Mouse (Mus musculus): ENCODE measurements around the gene Ralgps2. TPM values are rescaled to one million over a fixed set of nuclear protein-coding genes. Genes with fewer than 3 reads are reported as not detected.

The Ralgps2 gene
- polyA plus RNA-seq, 1 experiment, result 19.1 TPM

DNA sequence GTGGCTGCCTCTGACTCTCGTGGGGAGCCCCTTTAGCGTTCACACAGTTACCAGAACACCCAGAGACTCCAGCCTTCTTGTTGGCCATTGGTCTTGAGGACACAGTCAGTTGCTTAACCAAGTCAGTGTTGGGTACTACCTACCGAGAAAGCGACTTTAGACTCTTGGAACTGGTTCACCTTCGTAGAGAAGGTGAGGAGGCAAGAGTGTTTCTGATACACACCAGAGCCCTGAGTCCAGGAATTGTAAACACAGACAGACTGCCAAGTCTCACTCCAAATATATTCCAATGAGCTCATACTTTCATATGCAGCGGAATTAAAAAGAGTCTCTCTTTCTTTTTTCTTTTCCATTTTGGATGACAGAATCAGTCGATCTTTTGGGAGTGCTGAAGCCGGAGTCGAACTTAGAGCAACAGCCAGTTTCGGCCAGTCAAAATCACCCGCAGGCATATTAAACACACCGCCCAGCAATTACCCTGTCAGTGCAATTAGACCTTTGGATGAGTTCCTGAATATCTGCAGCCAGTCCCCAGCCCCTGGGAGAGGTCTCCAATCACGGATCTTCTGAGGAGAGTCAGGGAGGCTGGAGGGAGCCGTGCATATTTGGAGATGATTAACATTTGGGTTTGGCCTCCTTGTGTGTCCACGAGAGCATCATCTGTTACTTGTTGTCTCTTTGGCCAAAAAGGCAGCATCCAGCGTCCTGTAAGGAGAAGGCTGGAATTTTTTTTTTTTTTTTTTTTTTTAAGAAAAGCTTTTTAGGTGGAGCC is 159.0 kb downstream of the Ralgps2 start:
- DNase-seq (ENCODE audit: low read depth, low spot score), result no peak
- 51% methylated on average over 16 of the region's 16 CpGs for WGBS

DNA sequence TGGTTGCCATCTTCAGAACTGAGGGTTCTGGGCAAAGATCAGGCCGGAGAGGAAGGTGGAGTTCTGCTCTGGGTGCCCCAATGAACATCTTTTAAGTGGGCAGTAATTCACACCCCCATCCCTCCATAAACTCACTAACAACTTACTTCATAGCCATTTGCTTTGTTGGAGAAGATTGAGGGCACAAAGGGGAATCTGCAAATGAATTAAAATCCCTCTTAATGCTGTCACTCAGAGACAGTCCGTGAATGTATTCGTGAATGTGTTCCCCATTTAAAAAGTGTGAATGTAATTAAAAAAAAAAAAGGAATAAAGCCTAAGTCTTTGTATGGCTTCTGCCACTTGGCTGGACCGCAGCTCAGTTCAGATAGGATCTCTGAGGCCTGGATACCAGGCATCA is 159.8 kb downstream of the Ralgps2 start:
- DNase-seq (ENCODE audit: low read depth, low spot score), result no peak
- 84% methylated on average over 4 of the region's 4 CpGs for WGBS

DNA sequence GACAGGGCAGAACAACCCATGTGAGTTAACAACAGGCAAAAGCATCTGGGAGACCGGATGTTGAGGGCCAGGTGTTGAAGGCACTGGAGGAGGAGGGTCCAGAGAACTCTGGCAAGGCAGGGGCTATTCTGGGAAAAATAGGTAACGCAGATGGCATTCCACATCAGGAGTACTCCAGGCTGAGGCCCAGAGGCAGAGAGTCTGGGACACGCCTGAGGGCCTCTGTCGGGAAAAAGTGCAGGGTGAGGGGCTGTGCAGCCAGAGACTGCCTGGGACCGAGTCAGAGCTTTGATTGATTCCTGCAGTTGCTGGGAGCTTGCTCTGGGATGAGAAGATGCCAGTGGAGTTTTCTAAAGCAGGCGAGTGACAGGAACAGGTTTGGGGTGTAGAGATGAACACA is 160.4 kb downstream of the Ralgps2 start:
- WGBS, result 74% methylated on average over 6 of the region's 6 CpGs
- DNase-seq (ENCODE audit: low read depth, low spot score), result no peak

DNA sequence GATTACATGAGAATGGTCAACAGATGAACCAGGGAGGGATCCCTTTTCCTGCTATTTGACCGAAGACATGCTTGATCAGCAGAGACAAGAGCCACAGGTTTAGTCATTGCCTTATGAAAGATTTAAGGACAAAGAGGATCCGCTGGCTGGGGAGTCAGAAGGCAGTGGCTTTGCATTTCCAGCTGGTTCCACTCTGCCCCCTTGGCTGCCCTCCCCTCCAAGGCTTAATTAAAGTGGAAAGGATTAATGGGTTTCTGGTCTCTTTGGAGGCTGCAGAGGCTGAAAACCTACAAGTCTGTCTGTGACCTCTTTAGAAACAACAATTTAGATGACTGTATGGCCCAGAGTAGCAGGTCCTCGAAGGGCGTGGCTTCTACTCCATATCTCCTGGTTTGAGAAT is 161.5 kb downstream of the Ralgps2 start:
- 81% methylated on average over 4 of the region's 4 CpGs for WGBS
- DNase-seq (ENCODE audit: low read depth, low spot score), result no peak

DNA sequence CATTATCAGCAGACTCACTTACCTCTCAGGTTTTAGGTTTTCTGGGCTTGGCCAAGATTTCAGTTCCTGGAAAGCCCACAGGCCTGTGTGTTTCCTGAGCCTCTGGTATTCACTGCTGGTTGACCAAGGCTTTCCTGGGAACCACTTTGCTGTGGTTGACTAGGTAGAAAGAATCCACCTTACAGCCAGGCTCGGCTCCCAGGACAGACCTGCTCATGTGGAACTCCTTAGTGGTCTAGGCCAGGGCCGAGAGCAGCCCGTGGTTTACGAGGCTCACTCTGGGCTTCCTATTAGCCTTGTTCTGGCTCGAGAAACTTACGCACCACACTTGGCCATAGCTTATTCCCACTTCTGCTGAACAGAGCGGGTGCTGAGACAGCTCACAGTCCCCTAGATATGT is 163.4 kb downstream of the Ralgps2 start:
- WGBS, result 75% methylated on average over 7 of the region's 7 CpGs
- DNase-seq (ENCODE audit: low read depth, low spot score), result no peak

DNA sequence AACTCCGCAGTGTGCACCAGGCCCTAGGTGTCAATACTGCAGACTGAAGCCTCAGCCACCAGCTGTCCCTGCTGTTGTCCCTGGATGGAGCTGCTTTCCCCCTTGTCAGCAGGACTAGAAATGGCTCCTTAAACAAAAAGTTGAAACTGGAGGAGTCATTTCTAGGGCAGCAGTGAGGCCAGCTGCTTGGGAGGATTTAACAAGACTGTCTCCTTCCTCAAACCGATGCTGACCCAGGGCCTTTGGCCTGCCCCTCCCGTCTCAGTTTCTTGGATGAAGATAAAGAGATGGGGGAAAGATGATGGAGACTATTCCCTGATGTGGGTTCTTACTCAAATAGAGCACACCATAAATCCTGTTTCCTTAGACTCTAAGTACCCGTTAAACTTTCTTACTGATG is 164.2 kb downstream of the Ralgps2 start:
- no peak for DNase-seq (ENCODE audit: low read depth, low spot score)
- 57% methylated on average over 4 of the region's 4 CpGs for WGBS

DNA sequence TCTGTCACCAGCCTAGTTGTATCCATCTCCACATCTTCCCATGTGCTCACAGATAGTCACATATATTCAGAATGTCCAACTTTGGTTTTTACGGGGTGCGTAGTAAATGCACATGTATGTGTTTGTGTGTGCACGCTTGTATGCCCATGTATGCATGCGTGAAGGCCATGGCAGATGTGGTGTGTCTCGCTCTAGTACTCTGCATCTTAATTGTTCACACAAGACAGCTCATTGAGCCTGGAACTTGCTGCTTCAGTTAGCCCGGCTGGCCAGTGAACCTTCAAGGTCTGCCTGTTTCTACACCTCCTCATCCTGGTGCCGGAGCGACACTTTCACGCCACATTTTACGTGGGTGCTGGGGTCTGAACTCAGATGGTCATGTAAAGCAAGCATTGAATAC is 168.6 kb downstream of the Ralgps2 start:
- no peak for DNase-seq (ENCODE audit: low read depth, low spot score)
- 98% methylated on average over 10 of the region's 10 CpGs for WGBS

DNA sequence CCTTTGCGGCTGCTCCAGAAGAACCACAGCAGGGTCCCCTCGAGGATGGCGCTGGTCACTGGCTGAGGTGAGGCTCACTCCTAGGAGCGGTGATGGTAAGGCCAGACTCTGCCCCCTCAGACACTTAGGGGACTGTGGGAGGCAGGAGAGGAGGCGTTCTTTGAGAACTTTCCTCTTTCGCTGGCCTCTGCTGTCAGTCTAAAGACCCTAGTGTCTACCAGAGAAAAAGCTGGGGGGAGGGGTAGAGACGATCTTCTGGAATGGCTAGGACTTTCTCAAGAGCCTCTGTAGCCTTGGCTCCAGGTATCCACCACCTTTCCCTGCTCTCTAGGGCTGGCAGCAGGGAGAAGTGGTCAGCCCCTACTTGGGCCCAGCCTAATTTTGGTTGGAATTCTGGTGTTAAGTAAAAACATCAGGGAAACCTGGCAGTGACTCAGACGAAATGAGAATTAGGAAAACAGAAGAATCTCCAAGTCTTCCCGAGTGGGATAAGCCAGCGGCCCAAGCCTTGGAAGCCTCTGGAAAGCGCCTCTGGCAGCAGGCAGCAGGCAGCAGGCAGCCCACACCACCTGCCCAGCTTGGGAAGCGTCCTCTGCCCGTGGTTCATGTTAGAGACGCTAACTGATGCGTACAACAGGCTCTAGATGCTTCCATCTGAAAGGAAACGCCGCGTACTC is 169.7 kb downstream of the Ralgps2 start:
- WGBS, result 83% methylated on average over 18 of the region's 18 CpGs
- no peak for DNase-seq (ENCODE audit: low read depth, low spot score)

DNA sequence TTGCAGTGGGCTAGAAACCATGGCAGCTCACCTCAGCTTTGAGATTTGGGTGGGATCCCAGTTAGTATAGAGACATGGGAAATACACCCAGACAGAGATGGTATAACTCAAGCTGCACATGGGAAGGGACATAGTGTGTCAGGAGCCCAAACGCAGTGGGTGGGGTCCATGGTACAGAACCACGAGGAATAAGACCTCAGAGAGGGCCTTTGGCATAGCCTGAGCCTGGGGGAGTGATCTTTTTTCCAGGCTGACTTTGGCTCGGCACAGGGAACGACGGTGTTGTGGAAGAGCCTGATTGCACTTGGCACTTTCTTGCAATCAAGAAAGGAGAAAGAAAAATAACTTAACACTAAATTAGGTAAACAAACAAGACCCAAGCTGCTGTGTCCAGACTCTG is 170.3 kb downstream of the Ralgps2 start:
- WGBS, result 61% methylated on average over 5 of the region's 5 CpGs
- DNase-seq (ENCODE audit: low read depth, low spot score), result no peak

DNA sequence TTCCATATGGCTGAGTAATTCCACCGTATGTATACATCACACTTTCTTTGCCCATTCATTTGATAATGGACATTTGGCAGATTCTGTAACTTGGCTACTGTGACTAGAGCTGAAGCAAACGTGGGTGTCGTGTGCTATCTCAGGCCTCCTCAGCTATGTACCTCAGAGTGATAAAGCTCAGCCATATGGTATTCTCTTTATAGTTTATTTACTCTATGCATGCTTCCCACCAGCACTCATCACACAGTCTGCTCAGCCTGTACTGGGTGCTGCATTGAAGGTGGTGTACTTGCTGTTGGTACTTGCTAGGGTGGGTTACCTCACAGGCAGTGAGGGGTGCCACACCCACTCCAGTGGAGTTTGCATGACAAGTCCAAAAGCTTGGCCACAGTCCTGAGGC is 174.1 kb downstream of the Ralgps2 start:
- 83% methylated on average over 3 of the region's 3 CpGs for WGBS
- DNase-seq (ENCODE audit: low read depth, low spot score), result no peak

DNA sequence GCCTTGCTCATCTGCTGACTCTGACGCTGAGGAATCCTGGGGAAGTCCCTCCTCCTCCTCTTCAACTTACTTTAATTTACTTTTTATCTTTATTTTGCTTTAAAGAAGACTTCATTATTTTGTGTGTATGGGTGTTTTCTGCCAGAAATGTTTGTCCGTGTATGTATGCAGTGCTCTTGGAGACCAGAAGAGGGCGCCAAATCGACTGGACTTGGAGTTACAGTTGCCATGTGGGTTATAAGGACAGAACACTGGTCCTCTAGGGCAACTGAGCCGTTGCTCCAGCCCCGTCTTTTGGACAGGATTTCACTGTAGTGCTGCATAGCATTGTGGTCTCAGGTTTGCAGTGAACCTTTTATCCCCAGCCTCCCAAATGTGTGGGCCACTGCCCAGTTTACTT is 174.8 kb downstream of the Ralgps2 start:
- WGBS, result 80% methylated on average over 6 of the region's 6 CpGs

DNA sequence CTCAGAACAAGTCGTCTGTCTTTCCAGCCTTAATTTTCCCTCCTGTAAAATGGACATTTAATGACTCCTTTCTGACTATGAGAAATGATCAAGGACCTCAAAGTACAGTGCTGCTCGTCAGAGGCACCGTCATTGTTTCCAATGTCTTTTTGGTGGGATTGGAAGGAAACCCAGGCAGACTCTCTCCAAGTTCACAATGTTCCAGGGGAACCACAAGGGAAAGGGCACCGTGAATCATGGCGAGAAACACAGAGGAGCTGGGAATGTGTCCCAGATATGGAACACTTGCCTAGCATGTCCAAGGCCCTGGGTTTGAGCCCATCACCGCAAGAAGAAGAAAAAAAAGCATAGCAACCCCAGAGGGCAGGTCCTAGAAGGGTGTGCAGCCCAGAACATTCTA is 176.1 kb downstream of the Ralgps2 start:
- 89% methylated on average over 6 of the region's 6 CpGs for WGBS

More for the DNA sequence above, 174.8 kb downstream of the Ralgps2 start:
- DNase-seq (ENCODE audit: low read depth, low spot score), result no peak

DNA sequence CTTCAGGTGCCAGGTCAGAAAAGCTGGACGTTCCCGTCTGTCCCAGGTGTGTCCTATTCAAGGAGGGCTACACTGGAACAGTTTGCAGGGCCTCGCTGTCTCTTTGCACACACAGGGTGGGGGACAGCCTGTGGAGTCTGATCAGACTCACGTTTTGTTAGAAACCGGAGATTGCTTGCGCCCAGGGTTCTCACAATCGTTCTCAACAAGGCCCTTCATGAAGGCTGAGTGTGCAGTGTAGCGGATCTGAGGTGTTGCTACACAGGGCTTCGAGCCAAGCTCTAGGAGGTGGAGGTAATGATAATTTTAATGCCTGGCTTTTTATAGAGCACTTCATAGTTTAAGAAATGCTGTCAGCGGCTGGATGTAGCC is 178.0 kb downstream of the Ralgps2 start:
- DNase-seq (ENCODE audit: low read depth, low spot score), result no peak
- WGBS, result 57% methylated on average over 10 of the region's 10 CpGs

More for the DNA sequence above, 176.1 kb downstream of the Ralgps2 start:
- DNase-seq (ENCODE audit: low read depth, low spot score), result no peak

DNA sequence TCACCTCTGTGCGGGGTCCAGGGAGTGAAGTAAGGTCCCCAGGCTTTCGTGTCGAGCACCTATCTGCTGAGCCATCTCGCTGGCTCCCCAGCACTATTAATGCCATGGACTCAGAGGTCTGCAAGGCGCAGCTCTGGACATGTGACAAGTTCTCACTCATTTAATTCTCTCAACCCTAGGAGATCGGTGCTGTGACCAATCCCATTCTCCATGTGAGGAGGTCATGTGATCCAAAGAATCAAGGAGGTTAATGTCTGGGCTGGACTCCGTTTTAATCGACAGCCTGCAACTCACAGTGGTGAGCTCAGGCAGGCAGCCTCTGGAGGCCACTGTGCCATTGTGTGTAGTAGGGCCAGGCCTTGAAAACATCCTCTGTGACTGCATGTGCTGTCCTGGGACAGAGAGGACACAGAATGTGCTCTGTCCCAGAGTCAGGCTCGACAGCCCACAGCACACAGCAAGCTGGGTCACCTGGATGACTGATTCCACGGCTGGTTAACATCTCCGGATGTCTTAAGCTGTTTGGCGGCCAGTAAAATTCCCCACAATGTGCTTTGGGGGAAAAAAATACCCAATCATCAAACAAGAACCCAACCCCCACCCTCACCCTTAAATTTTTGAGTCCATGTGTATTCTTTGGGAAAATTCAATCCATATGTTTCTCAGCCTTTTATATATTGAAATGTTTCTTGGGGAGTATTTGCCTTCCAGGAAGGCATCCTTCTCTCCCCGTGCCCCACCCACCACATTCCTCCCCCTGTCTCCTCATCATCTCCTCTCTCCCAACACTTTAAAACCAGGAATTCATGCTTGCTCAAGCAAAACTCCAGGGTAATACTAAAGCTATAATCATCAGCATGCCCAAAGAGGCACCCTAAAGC is 178.6 kb downstream of the Ralgps2 start:
- DNase-seq (ENCODE audit: low read depth, low spot score), result no peak
- 80% methylated on average over 13 of the region's 13 CpGs for WGBS

DNA sequence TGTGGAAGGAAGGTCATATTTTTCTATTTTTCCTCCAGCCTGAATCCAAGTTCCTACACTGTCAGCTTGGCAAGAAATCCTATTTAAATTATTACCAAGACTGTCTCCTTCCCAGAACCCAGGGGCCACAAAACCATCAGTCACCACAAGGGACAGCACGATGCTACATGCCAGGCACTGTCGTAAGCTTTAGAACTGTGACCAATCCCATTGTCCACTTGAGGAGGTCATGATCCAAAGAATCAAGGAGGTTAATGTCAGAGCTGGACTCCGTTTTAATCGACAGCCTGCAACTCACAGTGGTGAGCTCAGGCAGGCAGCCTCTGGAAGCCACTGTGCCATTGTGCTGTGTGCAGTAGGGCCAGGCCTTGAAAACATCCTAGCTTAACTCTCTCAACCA is 181.1 kb downstream of the Ralgps2 start:
- WGBS, result 71% methylated on average over 4 of the region's 4 CpGs
- no peak for DNase-seq (ENCODE audit: low read depth, low spot score)

DNA sequence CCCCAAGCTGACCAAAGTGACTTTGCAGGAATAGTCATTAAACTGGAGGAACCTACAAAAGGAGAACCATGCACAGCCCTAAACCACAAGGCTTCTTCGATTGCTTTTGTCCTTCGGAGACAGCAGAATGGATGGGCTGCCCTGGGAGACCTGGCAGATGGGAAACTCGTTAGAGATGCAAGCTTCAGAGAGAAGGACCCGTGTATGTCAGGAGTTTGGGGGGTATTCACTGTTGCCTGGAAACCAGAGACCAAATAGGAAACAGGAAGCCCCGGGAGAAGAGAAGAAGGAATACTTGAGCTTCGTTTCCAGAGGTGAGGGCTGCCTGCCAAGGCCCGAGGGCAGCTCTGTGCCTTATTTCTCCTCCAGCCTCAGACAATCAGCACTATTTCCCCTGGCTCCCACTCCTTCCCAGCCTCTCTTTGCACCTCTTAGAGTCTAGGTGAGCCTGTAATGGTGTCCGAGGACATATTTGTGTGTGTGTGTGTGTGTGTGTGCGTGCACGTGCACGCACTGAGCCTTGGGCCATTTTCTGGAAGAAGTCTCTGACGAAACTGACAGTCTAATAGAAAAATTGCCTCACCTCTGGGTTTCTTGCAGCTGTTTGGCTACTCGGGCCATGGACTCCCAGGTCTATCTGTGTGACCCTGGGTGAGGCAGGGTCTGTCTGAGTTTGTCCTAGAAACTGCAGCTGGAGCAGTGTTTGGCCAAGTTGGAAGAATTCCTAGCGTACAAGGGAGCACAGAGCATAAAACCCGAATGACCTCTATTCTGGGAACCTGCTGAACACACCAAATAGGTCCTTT is 184.6 kb downstream of the Ralgps2 start:
- WGBS, result 61% methylated on average over 15 of the region's 15 CpGs
- DNase-seq (ENCODE audit: low read depth, low spot score), result no peak
